Mouse (Mus musculus) G1E (cell line): ENCODE measurements around the gene Ak6. TPM values are rescaled to one million over a fixed set of nuclear protein-coding genes. Genes with fewer than 3 reads are reported as not detected.

Experiments
- ATAC-seq: 2 replicates; pipeline ENCODE4 v1.8.0; 2016; ENCODE audit warnings: mild to moderate bottlenecking; ENCODE audit not compliant: insufficient number of reproducible peaks, poor library complexity, low FRiP score, severe bottlenecking; ENCODE audit errors: extremely low read depth
- DNase-seq: peaks from one replicate; pipeline ENCODE4 v3.0.0; 2012; ENCODE audit warnings: low spot score
- H3K27me3 ChIP-seq: 2 replicates; pipeline ENCODE4 v1.6.1; 2012; ENCODE audit warnings: mild to moderate bottlenecking, low read length, inconsistent platforms; ENCODE audit not compliant: insufficient read depth
- H3K36me3 ChIP-seq: replicated peaks from 2 replicates; pipeline ENCODE3; 2012; ENCODE audit warnings: mild to moderate bottlenecking, inconsistent platforms
- H3K4me1 ChIP-seq: 2 replicates; pipeline ENCODE4 v1.6.1; 2012; ENCODE audit warnings: low read depth, low read length, inconsistent platforms, mixed read lengths; ENCODE audit not compliant: insufficient read depth
- H3K4me3 ChIP-seq: 2 replicates; pipeline ENCODE4 v1.5.1; 2012; ENCODE audit warnings: low read depth, mild to moderate bottlenecking, inconsistent platforms, low read length, moderate library complexity, mixed read lengths
- H3K9me3 ChIP-seq: replicated peaks from 2 replicates; pipeline ENCODE4 v1.6.1; 2012; ENCODE audit warnings: inconsistent platforms
- CTCF ChIP-seq: IDR thresholded peaks from 2 replicates; pipeline ENCODE4 v1.5.1; 2012; ENCODE audit warnings: low read depth, low read length, inconsistent platforms, mixed read lengths
- GATA1 ChIP-seq: IDR thresholded peaks from 2 replicates; pipeline ENCODE4 v1.6.1; 2012; ENCODE audit warnings: borderline replicate concordance, low read length, inconsistent platforms, mixed read lengths
- GATA2 ChIP-seq: IDR thresholded peaks from 2 replicates; pipeline ENCODE4 v1.6.1; 2012; ENCODE audit warnings: low read depth, low read length, inconsistent platforms, borderline replicate concordance
- POLR2AphosphoS5 ChIP-seq: IDR thresholded peaks from 2 replicates; pipeline ENCODE4 v1.6.1; 2012; ENCODE audit warnings: low read depth, low read length, inconsistent platforms; ENCODE audit not compliant: insufficient replicate concordance
- TAL1 ChIP-seq: conservative IDR thresholded peaks from 2 replicates; pipeline ENCODE4 v1.6.1; 2012; ENCODE audit warnings: low read depth, low read length, inconsistent platforms, mixed read lengths
- polyA plus RNA-seq: library from polyadenylated mRNA; stranded (reverse); fragments of >175 nt; gene quantifications from 2 replicates; pipeline ENCODE4 v1.2.3, GENCODE M21; 2012
- total RNA-seq, 2 experiments: library from RNA; stranded (forward) in 1 of 2; stranded (reverse) in 1 of 2; fragments of 200-1000 nt in 1 of 2; fragments of >200 nt in 1 of 2; fragmentation: Nextera tagmentation in 1 of 2; gene quantifications; 2 replicates each; pipeline ENCODE4 v1.2.3; 2014 to 2017

Gene Ak6
- total and polyA plus RNA-seq, 3 experiments: 43.4 to 338 (median 259) TPM

- DNase-seq (no peak), ATAC-seq (no peak)
- no peak for TF ChIP-seq GATA2
- no peak for TF ChIP-seq GATA1
- no peak for TF ChIP-seq CTCF
- no peak for TF ChIP-seq POLR2AphosphoS5
- no peak for TF ChIP-seq TAL1
- Histone ChIP-seq H3K36me3 (peaks cover 73% of the 10 kb centered on the region), H3K4me1 (peaks cover 10% of the 10 kb centered on the region), H3K4me3 (no peak overlapping the region), H3K27me3 (no peaks in the 10 kb centered on the region), H3K9me3 (no peaks in the 10 kb centered on the region)
Measured at GRCm38 (mm10) chr13:100622241-100622640, 28.5 kb upstream of the Ak6 start.

GRCm38 (mm10) chr13:100634106-100634691 is 16.6 kb upstream of the Ak6 start:
- no peaks in the 10 kb centered on the region for H3K27me3 ChIP-seq
- DNase-seq: no peak
- H3K9me3 ChIP-seq: no peaks in the 10 kb centered on the region
- peak; percentile 63 for ATAC-seq
- peaks cover 12% of the 10 kb centered on the region for H3K4me1 ChIP-seq
- peaks cover 71% of the 10 kb centered on the region for H3K36me3 ChIP-seq
- TF ChIP-seq GATA1 (no peak), GATA2 (no peak), CTCF (no peak), TAL1 (no peak)
- H3K4me3 ChIP-seq: no peak overlapping the region

- no peak for DNase-seq
- peaks cover 90% of the 10 kb centered on the region for H3K36me3 ChIP-seq
Measured at GRCm38 (mm10) chr13:100642471-100643209, 8.1 kb upstream of the Ak6 start.

GRCm38 (mm10) chr13:100648223-100648622 is 2.6 kb upstream of the Ak6 start:
- DNase-seq: no peak
- ATAC-seq: no peak
- no peak for TF ChIP-seq POLR2AphosphoS5

More at GRCm38 (mm10) chr13:100642471-100643209, 8.1 kb upstream of the Ak6 start:
- TF ChIP-seq CTCF (no peak), GATA2 (no peak), TAL1 (no peak), GATA1 (no peak), POLR2AphosphoS5 (no peak)
- ATAC-seq: no peak
- no peaks in the 10 kb centered on the region for H3K4me1 ChIP-seq
- no peaks in the 10 kb centered on the region for H3K27me3 ChIP-seq
- no peaks in the 10 kb centered on the region for H3K9me3 ChIP-seq
- no peak overlapping the region for H3K4me3 ChIP-seq

GRCm38 (mm10) chr13:100651439-100652186 is 834 bp downstream of the Ak6 start, which contains the start of gene Taf9:
TSS of gene Taf9 (plus strand) at chr13:100651579.
- DNase-seq (peak; percentile 73), ATAC-seq (no peak)
- no peak for TF ChIP-seq GATA1
- TF ChIP-seq CTCF: no peak
- no peak for TF ChIP-seq POLR2AphosphoS5
- TF ChIP-seq GATA2: no peak
- no peak for TF ChIP-seq TAL1
- no peaks in the 10 kb centered on the region for H3K27me3 ChIP-seq
- peak within 1 kb of the TSS; percentile 78 for H3K4me3 ChIP-seq
- H3K9me3 ChIP-seq: no peaks in the 10 kb centered on the region
- peaks cover 35% of the 10 kb centered on the region for H3K36me3 ChIP-seq
- H3K4me1 ChIP-seq: peaks cover 14% of the 10 kb centered on the region

More at GRCm38 (mm10) chr13:100648223-100648622, 2.6 kb upstream of the Ak6 start:
- Histone ChIP-seq H3K4me1 (peaks cover 6% of the 10 kb centered on the region), H3K27me3 (no peaks in the 10 kb centered on the region), H3K36me3 (peaks cover 51% of the 10 kb centered on the region), H3K4me3 (no peak overlapping the region), H3K9me3 (no peaks in the 10 kb centered on the region)

GRCm38 (mm10) chr13:100658091-100658490 is 7.3 kb downstream of the Ak6 start:
- TF ChIP-seq GATA2 (no peak), CTCF (no peak), GATA1 (no peak), POLR2AphosphoS5 (no peak), TAL1 (no peak)
- no peaks in the 10 kb centered on the region for H3K27me3 ChIP-seq
- ATAC-seq: no peak
- H3K36me3 ChIP-seq: peaks cover 62% of the 10 kb centered on the region
- H3K4me3 ChIP-seq: no peak overlapping the region
- peaks cover 15% of the 10 kb centered on the region for H3K4me1 ChIP-seq
- DNase-seq: no peak
- H3K9me3 ChIP-seq: no peaks in the 10 kb centered on the region
